Mouse (Mus musculus) hindbrain, embryonic 16.5 days (tissue): ENCODE measurements at regions not wholly inside any gene's neighbourhood (a gene's known extent, or its start where the extent isn't known, plus 50 kb on each side); places are given as distances from the start of the nearest gene placed in this dataset.

ENCODE experiments used
- ATAC-seq: fragments of 200-750 bp; cut with Nextera tagmentation; 2 replicates; pipeline ENCODE4 v1.8.0; 2017; ENCODE audit warnings: moderate TSS enrichment, moderate library complexity
- H3K27ac ChIP-seq: fragments of 300-500 bp; sonication (generic); 2 replicates; pipeline ENCODE4 v1.5.1; 2014; ENCODE audit warnings: low read depth, mild to moderate bottlenecking, control low read depth, low read length, moderate library complexity
- H3K27me3 ChIP-seq: fragments of 300-500 bp; sonication (generic); replicated peaks from 2 replicates; pipeline ENCODE4 v1.6.1; 2014; ENCODE audit warnings: low read length; ENCODE audit not compliant: control insufficient read depth, insufficient read depth
- H3K36me3 ChIP-seq: fragments of 300-500 bp; sonication (generic); 2 replicates; pipeline ENCODE4 v1.6.1; 2014; ENCODE audit warnings: mild to moderate bottlenecking, low read length, moderate library complexity, mixed read lengths; ENCODE audit not compliant: control insufficient read depth, insufficient read depth
- H3K4me1 ChIP-seq: fragments of 300-500 bp; sonication (generic); 2 replicates; pipeline ENCODE4 v1.6.1; 2014; ENCODE audit warnings: low read depth, low read length; ENCODE audit not compliant: control insufficient read depth, insufficient read depth
- H3K4me2 ChIP-seq: fragments of 300-500 bp; sonication (generic); 2 replicates; pipeline ENCODE4 v1.6.1; 2014; ENCODE audit warnings: mild to moderate bottlenecking, low read length, control low read depth, moderate library complexity
- H3K4me3 ChIP-seq: fragments of 300-500 bp; sonication (generic); 2 replicates; pipeline ENCODE4 v1.5.1; 2014; ENCODE audit warnings: mild to moderate bottlenecking, low read length, control low read depth, moderate library complexity
- H3K9ac ChIP-seq: fragments of 300-500 bp; sonication (generic); 2 replicates; pipeline ENCODE4 v1.6.1; 2014; ENCODE audit warnings: low read depth, mild to moderate bottlenecking, control low read depth, low read length, moderate library complexity
- H3K9me3 ChIP-seq: fragments of 300-500 bp; sonication (generic); 2 replicates; pipeline ENCODE4 v1.6.1; 2014; ENCODE audit warnings: mild to moderate bottlenecking, low read length, moderate library complexity; ENCODE audit not compliant: control insufficient read depth
- WGBS: fragments of 180-500 bp; shearing (Covaris S2); extraction: QIAGEN DNeasy Blood & Tissue Kit; methylation state at CpG from one replicate; pipeline ENCODE4 v1.1.7; 2014; 5-methylcytosine and 5-hydroxymethylcytosine counted together

DNA sequence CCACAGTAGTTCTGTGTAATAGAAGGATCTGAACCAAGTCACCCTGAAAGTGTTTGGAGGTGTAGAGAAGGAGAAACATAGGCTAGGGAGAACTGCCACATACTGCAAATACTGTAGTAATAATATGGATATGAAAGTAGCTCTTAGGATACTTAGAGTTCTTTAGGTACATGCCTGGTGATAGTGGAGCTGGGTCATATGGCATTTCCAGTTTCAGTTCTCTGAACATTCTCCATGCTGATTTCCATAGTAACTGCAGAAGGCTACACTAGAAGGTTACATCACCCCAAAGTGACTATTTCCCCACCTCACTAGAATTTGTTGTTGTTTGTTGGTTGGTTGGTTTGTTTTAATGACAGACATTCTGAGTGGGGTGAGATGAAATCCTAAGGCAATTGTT, 253.2 kb upstream of the Kdm8 start:
- no peak for ATAC-seq
- no peaks in the 10 kb centered on the region for H3K36me3 ChIP-seq

DNA sequence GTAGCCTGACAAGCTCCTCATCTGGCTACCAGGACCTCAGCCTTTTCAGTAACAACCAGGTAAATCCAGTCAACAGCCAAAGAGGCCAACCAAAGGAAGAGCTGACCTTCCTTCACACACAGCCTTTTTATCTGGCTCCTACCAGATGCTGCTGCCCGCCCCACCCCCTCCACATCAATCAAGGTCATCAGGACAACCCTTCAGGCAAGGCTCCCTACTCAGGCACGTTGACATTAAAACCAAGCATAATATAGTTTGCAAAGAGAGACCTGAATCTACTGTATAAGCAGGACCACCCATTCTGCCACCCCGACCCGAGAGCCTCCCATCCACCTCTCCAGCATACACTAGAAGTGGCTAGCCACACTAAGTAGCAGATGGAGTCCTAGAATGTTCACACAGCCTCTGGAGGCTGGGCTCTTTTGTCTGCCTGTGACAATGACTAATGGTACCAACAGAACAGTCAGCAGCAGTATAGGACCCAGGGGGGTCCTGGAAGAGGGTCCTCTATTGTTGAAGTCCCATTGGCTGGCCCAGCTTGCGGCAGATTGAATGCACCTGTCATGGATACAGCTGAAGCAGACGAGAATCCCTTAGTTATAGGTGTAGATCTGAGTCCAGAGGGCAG, 233.0 kb upstream of the Kdm8 start:
- no peak overlapping the region for H3K9ac ChIP-seq
- 0 out of 2 replicates have a peak, but pooled peaks have one; percentile 27 for ATAC-seq
- 43% methylated on average over 6 of the region's 6 CpGs for WGBS
- H3K4me2 ChIP-seq, result no peak overlapping the region
- H3K4me3 ChIP-seq, result no peak overlapping the region
- no peak overlapping the region for H3K27ac ChIP-seq
- no peaks in the 10 kb centered on the region for H3K27me3 ChIP-seq
- H3K4me1 ChIP-seq, result no peaks in the 10 kb centered on the region
- no peaks in the 10 kb centered on the region for H3K9me3 ChIP-seq
- H3K36me3 ChIP-seq, result no peaks in the 10 kb centered on the region

More for the DNA sequence above, 253.2 kb upstream of the Kdm8 start:
- no peaks in the 10 kb centered on the region for H3K27me3 ChIP-seq
- H3K9me3 ChIP-seq, result no peaks in the 10 kb centered on the region
- H3K27ac ChIP-seq, result no peak overlapping the region
- no peak overlapping the region for H3K4me3 ChIP-seq
- peaks cover 3% of the 10 kb centered on the region; the same call in 1 of the 2 replicates for H3K4me1 ChIP-seq
- H3K9ac ChIP-seq, result no peak overlapping the region
- H3K4me2 ChIP-seq, result no peak overlapping the region

DNA sequence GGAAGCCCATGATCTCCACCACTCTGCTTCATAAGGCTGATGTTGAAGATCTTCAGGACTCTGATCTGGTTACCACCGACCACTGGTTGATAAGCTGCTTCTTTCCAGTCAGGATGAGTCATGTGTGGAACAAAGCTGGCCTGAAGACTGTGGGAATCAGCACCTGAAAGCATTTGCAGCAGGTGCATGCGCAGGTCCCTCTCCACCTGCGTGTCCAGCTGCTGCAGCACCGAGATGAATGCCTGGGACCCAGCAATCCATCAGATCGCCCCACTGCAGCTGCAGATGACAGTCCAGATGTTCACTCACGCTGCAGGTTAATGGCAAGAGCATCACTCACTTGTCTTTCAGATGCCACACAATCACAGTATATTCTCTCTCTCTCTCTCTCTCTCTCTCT, 230.4 kb upstream of the Kdm8 start:
- Histone ChIP-seq H3K9me3 (no peaks in the 10 kb centered on the region), H3K9ac (no peak overlapping the region), H3K4me3 (no peak overlapping the region), H3K36me3 (no peaks in the 10 kb centered on the region), H3K27me3 (no peaks in the 10 kb centered on the region), H3K4me1 (no peaks in the 10 kb centered on the region), H3K4me2 (no peak overlapping the region), H3K27ac (no peak overlapping the region)
- ATAC-seq, result no peak
- 82% methylated on average over 6 of the region's 6 CpGs for WGBS

DNA sequence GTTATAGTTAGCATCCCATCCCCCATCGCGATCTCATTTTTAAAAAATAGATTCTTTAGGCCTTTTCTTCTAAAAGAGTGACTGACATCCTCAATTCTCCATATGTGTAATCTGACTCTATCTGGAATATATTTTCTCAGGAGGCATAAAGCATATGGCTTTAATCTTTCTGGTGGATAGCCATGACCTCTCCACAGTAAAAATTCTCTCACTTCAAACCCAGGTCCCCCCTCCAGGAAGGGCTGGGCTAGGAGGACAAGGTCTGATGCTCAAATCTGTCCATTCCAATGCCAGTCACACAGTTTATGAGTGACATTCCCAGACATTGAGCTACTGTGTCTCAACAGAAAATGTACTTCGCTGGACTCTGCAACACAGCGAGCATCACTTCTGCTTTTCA, 226.8 kb upstream of the Kdm8 start:
- Histone ChIP-seq H3K4me2 (no peak overlapping the region), H3K9me3 (no peaks in the 10 kb centered on the region), H3K4me3 (no peak overlapping the region), H3K9ac (no peak overlapping the region), H3K27me3 (no peaks in the 10 kb centered on the region), H3K4me1 (no peaks in the 10 kb centered on the region), H3K36me3 (no peaks in the 10 kb centered on the region), H3K27ac (no peak overlapping the region)
- 87% methylated on average over 4 of the region's 4 CpGs for WGBS
- ATAC-seq, result no peak

DNA sequence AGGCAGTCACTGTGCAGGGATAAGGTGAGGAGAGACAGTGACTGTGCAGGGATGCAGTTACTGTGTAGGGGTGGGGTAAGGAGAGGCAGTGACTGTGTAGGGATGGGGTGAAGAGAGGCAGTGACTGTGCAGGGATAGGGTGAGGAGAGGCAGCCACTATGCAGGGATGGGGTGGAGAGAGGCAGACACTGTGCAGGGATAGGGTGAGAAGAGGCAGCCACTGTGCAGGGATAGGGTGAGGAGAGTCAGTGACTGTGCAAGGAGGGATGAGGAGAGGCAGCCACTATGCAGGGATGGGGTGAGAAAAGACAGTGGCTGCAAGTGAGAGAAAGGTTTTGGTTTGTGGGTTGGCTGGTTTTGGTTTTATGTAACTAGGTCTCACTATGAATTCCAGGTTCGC, 221.8 kb upstream of the Kdm8 start:
- Histone ChIP-seq H3K9me3 (no peaks in the 10 kb centered on the region), H3K27me3 (no peaks in the 10 kb centered on the region), H3K4me2 (no peak overlapping the region), H3K9ac (no peak overlapping the region), H3K4me3 (no peak overlapping the region), H3K4me1 (no peaks in the 10 kb centered on the region), H3K36me3 (no peaks in the 10 kb centered on the region), H3K27ac (no peak overlapping the region)
- ATAC-seq, result no peak
- 100% methylated on average over 1 of the region's 1 CpGs for WGBS

DNA sequence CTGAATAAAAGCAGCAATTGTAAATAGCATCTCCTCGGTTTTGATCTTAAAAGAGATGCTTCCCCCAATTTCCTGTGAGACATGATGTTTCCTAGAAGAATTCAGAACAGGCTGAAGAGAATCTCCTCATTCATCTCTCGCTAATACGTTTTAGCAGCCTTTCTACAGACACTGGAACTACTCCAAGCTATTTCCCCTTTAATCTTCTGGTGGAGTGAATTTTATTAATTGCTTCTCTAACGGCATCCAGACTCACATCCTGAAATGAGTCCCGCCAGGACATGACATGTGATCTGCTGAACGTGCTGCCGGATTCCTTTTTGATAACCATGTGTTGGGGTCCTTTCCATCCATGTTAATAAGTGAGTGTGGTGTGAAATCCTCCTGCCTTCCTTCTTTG, 209.6 kb upstream of the Kdm8 start:
- H3K4me3 ChIP-seq, result no peak overlapping the region
- H3K27ac ChIP-seq, result no peak overlapping the region
- no peak for ATAC-seq
- no peak overlapping the region for H3K4me2 ChIP-seq
- H3K36me3 ChIP-seq, result no peaks in the 10 kb centered on the region
- no peaks in the 10 kb centered on the region for H3K27me3 ChIP-seq
- H3K4me1 ChIP-seq, result peaks cover 2% of the 10 kb centered on the region; the same call in 1 of the 2 replicates
- no peak overlapping the region for H3K9ac ChIP-seq
- 30% methylated on average over 7 of the region's 7 CpGs for WGBS
- no peaks in the 10 kb centered on the region for H3K9me3 ChIP-seq

DNA sequence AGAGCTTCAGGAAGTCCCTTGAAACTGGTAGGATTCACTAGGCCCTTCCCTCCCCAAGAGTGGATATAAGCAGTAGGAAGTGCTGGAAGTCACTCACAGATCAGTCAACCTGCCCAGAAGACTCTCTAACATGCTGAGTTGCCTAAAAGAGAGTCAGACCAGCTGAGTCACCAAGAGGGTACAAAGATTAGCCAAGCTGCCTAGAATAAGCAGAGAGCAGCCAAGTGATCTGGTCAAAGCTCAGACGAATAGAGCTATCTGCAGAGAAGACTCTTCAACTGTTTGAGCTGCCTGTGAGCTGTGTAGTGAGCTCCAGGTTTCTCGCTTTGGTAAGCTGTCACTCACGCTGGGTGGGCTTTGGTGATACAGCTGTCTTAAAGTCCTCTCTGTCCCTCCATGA, 207.4 kb upstream of the Kdm8 start:
- H3K27me3 ChIP-seq, result no peaks in the 10 kb centered on the region

DNA sequence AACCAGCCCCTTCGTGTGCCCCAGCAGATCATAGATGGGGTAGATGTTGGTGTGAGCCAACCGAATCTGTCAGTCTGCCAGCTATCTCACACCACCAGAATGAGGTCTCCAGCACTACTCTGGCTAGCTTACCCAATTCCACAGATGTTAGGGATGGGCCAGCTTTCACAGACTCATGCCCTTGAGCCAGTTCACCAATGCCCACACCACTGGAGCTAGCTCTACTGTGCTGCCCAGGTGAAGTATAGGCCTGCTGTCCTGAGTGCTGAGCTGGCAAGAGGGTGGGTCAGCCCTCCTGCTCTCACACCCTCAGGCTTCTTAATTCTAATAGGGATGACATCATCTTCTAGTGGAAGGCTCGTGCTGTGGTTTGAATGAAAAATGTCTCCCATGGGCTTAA, 201.5 kb upstream of the Kdm8 start:
- WGBS, result 81% methylated on average over 3 of the region's 3 CpGs
- no peaks in the 10 kb centered on the region for H3K4me1 ChIP-seq
- no peaks in the 10 kb centered on the region for H3K9me3 ChIP-seq
- no peaks in the 10 kb centered on the region for H3K36me3 ChIP-seq
- no peaks in the 10 kb centered on the region for H3K27me3 ChIP-seq
- no peak overlapping the region for H3K4me2 ChIP-seq
- H3K9ac ChIP-seq, result no peak overlapping the region
- no peak overlapping the region for H3K4me3 ChIP-seq
- H3K27ac ChIP-seq, result no peak overlapping the region
- ATAC-seq, result no peak

More for the DNA sequence above, 207.4 kb upstream of the Kdm8 start:
- Histone ChIP-seq H3K4me2 (no peak overlapping the region), H3K9ac (no peak overlapping the region), H3K4me1 (peaks cover 2% of the 10 kb centered on the region; the same call in 1 of the 2 replicates), H3K4me3 (no peak overlapping the region), H3K36me3 (no peaks in the 10 kb centered on the region), H3K27ac (no peak overlapping the region), H3K9me3 (no peaks in the 10 kb centered on the region)
- no peak for ATAC-seq
- WGBS, result 89% methylated on average over 3 of the region's 3 CpGs

DNA sequence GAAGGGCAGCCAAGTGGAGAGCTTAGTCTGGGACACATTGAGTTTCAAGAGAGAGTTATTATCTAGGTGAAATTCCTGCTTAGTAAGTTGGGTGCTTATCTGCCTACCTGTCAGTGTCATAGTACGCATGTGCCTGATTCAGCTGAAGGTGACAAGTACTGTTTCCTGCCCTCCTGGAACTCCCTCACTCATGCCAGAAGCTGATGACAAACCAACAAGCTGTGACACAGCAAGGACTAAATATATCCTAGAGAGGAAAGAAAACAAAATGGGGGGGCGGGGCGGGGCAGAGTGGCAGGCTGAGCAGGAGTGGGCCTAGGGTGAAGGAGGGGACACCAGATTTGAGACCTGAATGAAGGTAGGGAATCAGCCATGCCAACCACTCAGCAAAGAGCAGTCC, 196.1 kb upstream of the Kdm8 start:
- H3K9ac ChIP-seq, result no peak overlapping the region
- H3K4me3 ChIP-seq, result no peak overlapping the region
- no peak overlapping the region for H3K4me2 ChIP-seq
- no peaks in the 10 kb centered on the region for H3K9me3 ChIP-seq
- H3K36me3 ChIP-seq, result no peaks in the 10 kb centered on the region
- no peak overlapping the region for H3K27ac ChIP-seq
- WGBS, result 97% methylated on average over 3 of the region's 3 CpGs
- H3K27me3 ChIP-seq, result no peaks in the 10 kb centered on the region
- no peak for ATAC-seq
- H3K4me1 ChIP-seq, result peaks cover 3% of the 10 kb centered on the region; the same call in 1 of the 2 replicates

DNA sequence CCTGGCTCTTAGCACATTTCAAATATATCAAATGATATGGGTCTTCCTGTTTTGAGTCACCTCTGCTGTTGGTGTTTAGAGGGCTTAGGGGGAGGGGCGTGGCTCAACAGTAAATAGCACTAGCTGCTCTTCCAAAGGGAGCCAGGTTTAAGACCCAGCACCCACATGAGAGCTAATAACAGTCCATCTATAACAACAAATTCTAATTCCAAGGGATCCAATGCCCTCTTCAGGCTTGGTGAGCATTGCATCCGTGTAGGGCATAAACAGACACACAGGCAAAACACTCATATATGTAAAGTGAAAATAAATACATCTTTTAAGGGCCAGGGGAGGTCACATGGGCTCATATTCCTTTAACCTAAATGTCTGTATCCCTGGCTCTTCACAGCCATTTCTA, 194.1 kb upstream of the Kdm8 start:
- Histone ChIP-seq H3K27ac (no peak overlapping the region), H3K27me3 (no peaks in the 10 kb centered on the region), H3K9ac (no peak overlapping the region), H3K4me2 (no peak overlapping the region), H3K4me1 (peaks cover 3% of the 10 kb centered on the region; the same call in 1 of the 2 replicates), H3K9me3 (no peaks in the 10 kb centered on the region), H3K4me3 (no peak overlapping the region), H3K36me3 (no peaks in the 10 kb centered on the region)
- WGBS, result 82% methylated on average over 2 of the region's 2 CpGs
- no peak for ATAC-seq
